Mouse (Mus musculus): ENCODE data around the gene Ldhc.

The Ldhc gene

DNA sequence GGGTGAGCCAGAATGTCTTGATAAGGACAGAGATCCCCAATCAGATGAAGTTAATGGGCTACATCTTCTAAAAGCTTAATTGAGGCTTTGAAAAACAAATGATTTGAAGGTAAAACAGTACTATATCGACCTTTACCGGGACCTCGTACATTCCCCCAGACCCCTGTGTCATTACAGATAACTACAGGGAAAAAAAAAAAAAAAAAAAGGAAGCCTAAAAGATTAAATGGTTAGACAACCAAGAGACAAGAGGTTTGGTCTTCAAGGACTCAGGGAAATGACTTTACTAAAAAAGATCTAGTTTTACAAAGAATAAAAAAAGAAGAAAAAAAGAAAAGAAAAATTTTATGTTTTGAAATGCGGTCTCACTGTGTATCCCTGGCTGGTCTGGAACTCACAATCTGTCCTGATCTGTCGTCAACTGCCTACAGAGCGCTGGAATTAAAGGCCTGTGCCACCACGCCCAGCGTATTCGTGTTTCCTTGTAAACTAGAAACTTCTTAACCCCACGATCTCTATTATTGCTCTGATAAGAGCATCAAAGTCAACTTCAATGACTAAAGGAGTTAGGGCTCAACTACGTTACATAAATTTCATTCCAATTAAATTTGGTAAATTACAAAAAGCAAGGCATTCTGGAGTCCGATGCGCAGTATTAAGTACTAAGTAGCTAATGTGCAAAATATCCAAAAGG is 57.8 kb downstream of the Ldhc start:
- no peak for DNase-seq (ENCODE audit: low spot score)

DNA sequence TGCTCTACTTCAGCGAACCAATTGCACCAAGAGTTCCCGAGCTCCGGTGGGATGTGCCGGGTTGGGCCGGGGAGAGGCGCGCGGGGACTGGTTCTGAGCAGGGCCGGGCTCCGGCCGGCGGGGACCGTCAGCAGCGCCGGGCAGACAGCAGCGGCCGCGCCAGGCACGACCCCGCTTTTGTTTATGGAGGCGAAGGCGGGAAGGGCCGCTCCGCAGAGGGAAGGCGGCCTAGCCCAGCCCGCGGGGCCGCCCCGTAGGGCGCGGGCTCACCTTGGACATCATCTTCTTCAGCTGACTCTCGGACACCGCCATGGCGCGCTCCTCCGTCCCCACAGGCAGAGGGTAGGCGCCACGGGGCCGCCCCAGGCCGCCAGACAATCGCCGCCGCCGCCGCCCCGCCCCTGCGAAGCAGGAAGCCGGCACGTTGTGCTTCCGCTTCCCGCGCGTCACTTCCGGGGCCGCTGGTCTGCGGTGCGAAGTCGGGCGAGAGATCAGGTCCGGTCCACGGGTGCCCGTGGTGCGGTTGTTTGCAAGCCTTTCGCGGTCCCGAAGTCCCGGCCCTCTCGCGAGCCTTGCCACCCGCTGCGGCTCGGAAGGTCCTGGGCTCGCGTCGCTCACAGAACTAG is 58.7 kb downstream of the Ldhc start, which contains the start of gene Tsg101:
Tsg101 (minus strand) TSS at position 419 of the 626 bp plus-strand sequence.
- peak; percentile 92 for DNase-seq (ENCODE audit: low spot score)

GRCm38 (mm10) chr7:46922075-46922474 is 61.1 kb downstream of the Ldhc start:
- DNase-seq (ENCODE audit: low spot score) = no peak
